Comparison of ENCODE assay signal across 13 mouse cellular contexts in genomic region chr2:152704811-152705370, GRCm38 (mm10). TPM values are rescaled to one million over a fixed set of nuclear protein-coding genes. Genes with fewer than 3 reads are reported as not detected.
DNase-seq lines count a peak whose midpoint lies in the region; ATAC-seq and TF ChIP-seq lines count a peak whose summit lies in the region.
"Had no signal": no experiment of that assay in that cellular context is flagged by ENCODE, and none has a peak within 500 bp of the region (broad histone marks: within the 10 kb centered on the region; RNA-seq: fewer than 3 reads in every experiment).

No protein-coding gene starts in this region.

- ATAC-seq in neural tube, embryonic 12.5 days (ENCODE audit: low FRiP score, low read depth), result no peak
- ATAC-seq in megakaryocyte progenitor cell, adult 5-6 weeks (replicated peaks; ENCODE audit: poor library complexity), result no peak

- H3K36me3 ChIP-seq in neural tube, embryonic 12.5 days, result peaks cover 62% of the 10 kb centered on the region
- H3K36me3 ChIP-seq in limb, embryonic 10.5 days, result peaks cover 85% of the 10 kb centered on the region

- H3K27me3 ChIP-seq in neural tube, embryonic 12.5 days (replicated peaks), result no peaks in the 10 kb centered on the region
- no peaks in the 10 kb centered on the region for H3K27me3 ChIP-seq in limb, embryonic 10.5 days (ENCODE audit: low read depth, poor library complexity, severe bottlenecking)
- H3K27me3 ChIP-seq: midbrain, embryonic 12.5 days had no signal

- no peak for TF ChIP-seq CTCF in gastrocnemius, adult 2 months (IDR thresholded peaks at IDR 0.05)

- H3K27ac ChIP-seq in gastrocnemius, adult 2 months, result peak overlapping the region; percentile 85
- H3K27ac ChIP-seq in neural tube, embryonic 12.5 days, result no peak overlapping the region
- H3K27ac ChIP-seq in limb, embryonic 10.5 days, result peak overlapping the region; percentile 94

- no peaks in the 10 kb centered on the region for H3K9me3 ChIP-seq in neural tube, embryonic 12.5 days
- H3K9me3 ChIP-seq in limb, embryonic 10.5 days (replicated peaks), result no peaks in the 10 kb centered on the region
- H3K9me3 ChIP-seq: midbrain, embryonic 12.5 days had no signal

- H3K4me1 ChIP-seq in neural tube, embryonic 12.5 days, result peaks cover 32% of the 10 kb centered on the region
- peaks cover 54% of the 10 kb centered on the region for H3K4me1 ChIP-seq in limb, embryonic 10.5 days

- H3K9ac ChIP-seq in neural tube, embryonic 12.5 days, result 0 out of 2 replicates have a peak overlapping the region, but pooled peaks have one; percentile 13
- H3K9ac ChIP-seq: midbrain, embryonic 12.5 days had no signal

- no peak overlapping the region for H3K4me2 ChIP-seq in neural tube, embryonic 12.5 days (replicated peaks)
- H3K4me2 ChIP-seq: midbrain, embryonic 12.5 days had no signal

- no peak overlapping the region for H3K4me3 ChIP-seq in gastrocnemius, adult 2 months
- no peak overlapping the region for H3K4me3 ChIP-seq in neural tube, embryonic 12.5 days
- H3K4me3 ChIP-seq in limb, embryonic 10.5 days, result no peak overlapping the region
- H3K4me3 ChIP-seq: midbrain, embryonic 12.5 days had no signal

- WGBS in neural tube, embryonic 12.5 days, result 94% methylated on average over 14 of the region's 14 CpGs
- WGBS in limb, embryonic 10.5 days, result 90% methylated on average over 14 of the region's 14 CpGs

- intact Hi-C loops in gastrocnemius, adult 2 months (cut with DNase I), result no loop called here
- intact Hi-C loops in gastrocnemius, postnatal 36 days (cut with DNase I), result no loop called here

- no peak for DNase-seq in gastrocnemius, adult 2 months
- no peak for DNase-seq in gastrocnemius, postnatal 36 days
- DNase-seq in neural tube, embryonic 10.5 days (ENCODE audit: extremely low spot score, low spot score), result no peak
- no peak for DNase-seq in limb, embryonic 10.5 days (ENCODE audit: low spot score)
- no peak for DNase-seq in lung, postnatal 10 days
- DNase-seq in ovary, postnatal 14 days (ENCODE audit: low spot score), result no peak
- DNase-seq: gastrocnemius, postnatal 14 days; right cerebral cortex, adult 18-20 months had no signal

RNA-seq across cellular contexts. Expression of gene Mcts2, which starts 18.1 kb away (rescaled TPM):
- 10 to 100 TPM; 11.1 to 12.8 TPM for total RNA-seq in gastrocnemius, adult 2 months (2021)
- total RNA-seq in gastrocnemius, postnatal 36 days (2021), result 10 to 100 TPM in 1 of 2 experiments, 1 to 10 TPM in 1; 9.6 to 12.1 TPM
- 42.8 and 47.7 TPM in 2 replicates for polyA plus RNA-seq in neural tube, embryonic 12.5 days (2016; fragmentation: Nextera tagmentation; extraction: Ambion mirVana)
- 38.0 and 43.9 TPM in 2 replicates for polyA plus RNA-seq in limb, embryonic 10.5 days (2016; fragmentation: Nextera tagmentation; extraction: Ambion mirVana)
- 8.7 and 12.3 TPM in 2 replicates for total RNA-seq in megakaryocyte progenitor cell, adult 5-6 weeks (2015)
- total RNA-seq in megakaryocyte progenitor cell, adult 5-6 weeks (2017), result 6.1 and 11.0 TPM in 2 replicates

RNA-seq across cellular contexts. Expression of gene Id1, which starts 31.2 kb away (rescaled TPM):
- total RNA-seq in gastrocnemius, adult 2 months (2021), result 10 to 100 TPM in 1 of 2 experiments, 1 to 10 TPM in 1; 6.7 to 26.8 TPM
- total RNA-seq in gastrocnemius, postnatal 36 days (2021), result 10 to 100 TPM; 11.5 to 17.7 TPM
- 103 and 107 TPM in 2 replicates for polyA plus RNA-seq in neural tube, embryonic 12.5 days (2016; fragmentation: Nextera tagmentation; extraction: Ambion mirVana)
- polyA plus RNA-seq in limb, embryonic 10.5 days (2016; fragmentation: Nextera tagmentation; extraction: Ambion mirVana), result 132 and 178 TPM in 2 replicates
- total RNA-seq in megakaryocyte progenitor cell, adult 5-6 weeks (2015), result 8.3 and 11.7 TPM in 2 replicates
- total RNA-seq in megakaryocyte progenitor cell, adult 5-6 weeks (2017), result 3.6 and 7.1 TPM in 2 replicates

RNA-seq across cellular contexts. Expression of gene H13, which starts 35.6 kb away (rescaled TPM):
- 10 to 100 TPM; 32.6 to 37.3 TPM for total RNA-seq in gastrocnemius, adult 2 months (2021)
- 10 to 100 TPM; 30.1 to 35.1 TPM for total RNA-seq in gastrocnemius, postnatal 36 days (2021)
- polyA plus RNA-seq in neural tube, embryonic 12.5 days (2016; fragmentation: Nextera tagmentation; extraction: Ambion mirVana), result 141 and 145 TPM in 2 replicates
- 104 and 118 TPM in 2 replicates for polyA plus RNA-seq in limb, embryonic 10.5 days (2016; fragmentation: Nextera tagmentation; extraction: Ambion mirVana)
- total RNA-seq in megakaryocyte progenitor cell, adult 5-6 weeks (2015), result 169 and 177 TPM in 2 replicates
- total RNA-seq in megakaryocyte progenitor cell, adult 5-6 weeks (2017), result 126 and 128 TPM in 2 replicates

RNA-seq across cellular contexts. Expression of gene Cox4i2, which starts 49.1 kb away (rescaled TPM):
- total RNA-seq in gastrocnemius, adult 2 months (2021), result 1 to 10 TPM; 2.0 to 4.2 TPM
- total RNA-seq in gastrocnemius, postnatal 36 days (2021), result 1 to 10 TPM; 2.9 TPM
- 3.7 and 4.4 TPM in 2 replicates for polyA plus RNA-seq in neural tube, embryonic 12.5 days (2016; fragmentation: Nextera tagmentation; extraction: Ambion mirVana)
- polyA plus RNA-seq in limb, embryonic 10.5 days (2016; fragmentation: Nextera tagmentation; extraction: Ambion mirVana), result 11.2 and 18.4 TPM in 2 replicates
- 1.4 and 1.5 TPM in 2 replicates for total RNA-seq in megakaryocyte progenitor cell, adult 5-6 weeks (2015)
- 1.8 TPM in 1 of 2 replicates, not detected in the other for total RNA-seq in megakaryocyte progenitor cell, adult 5-6 weeks (2017)
- total RNA-seq: hematopoietic stem cell, adult 5-6 weeks; liver, adult 2 months had no signal
